Mouse (Mus musculus): ENCODE data around the gene Gpatch1. TPM values are rescaled to one million over a fixed set of nuclear protein-coding genes. Genes with fewer than 3 reads are reported as not detected.

The Gpatch1 gene
- total RNA-seq (2012; rRNA removed) = 10.6 and 11.0 TPM in 2 replicates

GRCm38 (mm10) chr7:35317729-35318609 is at the start of gene Gpatch1:
TSS of gene Gpatch1 (minus strand) at chr7:35318440.
- peak; percentile 90 for DNase-seq (ENCODE audit: low read depth, low spot score)
- in situ Hi-C loops (cut with MboI; ENCODE audit: low sequenced_read_pairs in 2 of 2, unreplicated experiment in 2 of 2) = no loop called here
- peak within 1 kb of the TSS; percentile 96 to 97 for H3K4me3 ChIP-seq (ENCODE audit: insufficient read depth in 1 of 2, low read depth in 1 of 2, low read length in 2 of 2, poor library complexity in 1 of 2, severe bottlenecking in 1 of 2)
- H3K9ac ChIP-seq (ENCODE audit: insufficient read depth, low read depth, low read length, poor library complexity, severe bottlenecking) = peak within 1 kb of the TSS; percentile 86
- peaks cover 1 to 17% of the 10 kb centered on the region in 2 experiments; a peak in 3 of 4 replicates for H3K4me1 ChIP-seq (ENCODE audit: control insufficient read depth in 2 of 2, insufficient read depth in 2 of 2, low read length in 2 of 2, poor library complexity in 1 of 2)
- no peaks in the 10 kb centered on the region for H3K36me3 ChIP-seq (ENCODE audit: control insufficient read depth, insufficient read depth, low read length, poor library complexity, severe bottlenecking)
- peak; percentile 64; the same call in 1 of the 2 replicates for TF ChIP-seq HCFC1 (IDR thresholded peaks at IDR 0.05; ENCODE audit: borderline replicate concordance, insufficient read depth, low read length)
- no peak for TF ChIP-seq MAFK (IDR thresholded peaks at IDR 0.05; ENCODE audit: insufficient read depth, low read depth, low read length)
- H3K27ac ChIP-seq (ENCODE audit: insufficient read depth, low read depth, low read length, poor library complexity, severe bottlenecking) = no peak within 1 kb of the TSS
- H3K9me3 ChIP-seq (ENCODE audit: control insufficient read depth, insufficient read depth, low read depth, low read length) = no peaks in the 10 kb centered on the region

GRCm38 (mm10) chr7:35365161-35365910 is 47.1 kb upstream of the Gpatch1 start:
- no peak for DNase-seq (ENCODE audit: low read depth, low spot score)
- Histone ChIP-seq H3K9me3 (ENCODE audit: control insufficient read depth, insufficient read depth, low read depth, low read length) (no peaks in the 10 kb centered on the region), H3K4me1 (ENCODE audit: control insufficient read depth in 2 of 2, insufficient read depth in 2 of 2, low read length in 2 of 2, poor library complexity in 1 of 2) (peaks cover 2 to 17% of the 10 kb centered on the region in 2 experiments; a peak in 3 of 4 replicates), H3K36me3 (ENCODE audit: control insufficient read depth, insufficient read depth, low read length, poor library complexity, severe bottlenecking) (peaks cover 2% of the 10 kb centered on the region; the same call in 1 of the 2 replicates), H3K4me3 (ENCODE audit: insufficient read depth in 1 of 2, low read depth in 1 of 2, low read length in 2 of 2, poor library complexity in 1 of 2, severe bottlenecking in 1 of 2) (no peak overlapping the region), H3K27ac (ENCODE audit: insufficient read depth, low read depth, low read length, poor library complexity, severe bottlenecking) (no peak overlapping the region), H3K9ac (ENCODE audit: insufficient read depth, low read depth, low read length, poor library complexity, severe bottlenecking) (no peak overlapping the region)
- in situ Hi-C loops (cut with MboI; ENCODE audit: low sequenced_read_pairs in 2 of 2, unreplicated experiment in 2 of 2) = no loop called here
- no peak for TF ChIP-seq ZC3H11A (IDR thresholded peaks at IDR 0.05; ENCODE audit: borderline replicate concordance, low read depth, low read length)
- no peak for TF ChIP-seq ZNF384 (IDR thresholded peaks at IDR 0.05; ENCODE audit: low read depth, low read length)
- no peak for TF ChIP-seq HCFC1 (IDR thresholded peaks at IDR 0.05; ENCODE audit: borderline replicate concordance, insufficient read depth, low read length)
- no peak for TF ChIP-seq CHD2 (IDR thresholded peaks at IDR 0.05; ENCODE audit: low read depth, low read length)
- TF ChIP-seq MAFK (IDR thresholded peaks at IDR 0.05; ENCODE audit: insufficient read depth, low read depth, low read length) = no peak

GRCm38 (mm10) chr7:35362868-35363267 is 44.6 kb upstream of the Gpatch1 start:
- Histone ChIP-seq H3K4me1 (ENCODE audit: control insufficient read depth in 2 of 2, insufficient read depth in 2 of 2, low read length in 2 of 2, poor library complexity in 1 of 2) (peaks cover 2 to 23% of the 10 kb centered on the region in 2 experiments; a peak in 3 of 4 replicates), H3K36me3 (ENCODE audit: control insufficient read depth, insufficient read depth, low read length, poor library complexity, severe bottlenecking) (peaks cover 5% of the 10 kb centered on the region; the same call in 1 of the 2 replicates), H3K9me3 (ENCODE audit: control insufficient read depth, insufficient read depth, low read depth, low read length) (no peaks in the 10 kb centered on the region), H3K9ac (ENCODE audit: insufficient read depth, low read depth, low read length, poor library complexity, severe bottlenecking) (no peak overlapping the region), H3K4me3 (ENCODE audit: insufficient read depth in 1 of 2, low read depth in 1 of 2, low read length in 2 of 2, poor library complexity in 1 of 2, severe bottlenecking in 1 of 2) (no peak overlapping the region), H3K27ac (ENCODE audit: insufficient read depth, low read depth, low read length, poor library complexity, severe bottlenecking) (no peak overlapping the region)
- in situ Hi-C loops (cut with MboI; ENCODE audit: low sequenced_read_pairs in 2 of 2, unreplicated experiment in 2 of 2) = no loop called here
- TF ChIP-seq ZC3H11A (IDR thresholded peaks at IDR 0.05; ENCODE audit: borderline replicate concordance, low read depth, low read length) = no peak
- TF ChIP-seq HCFC1 (IDR thresholded peaks at IDR 0.05; ENCODE audit: borderline replicate concordance, insufficient read depth, low read length) = no peak
- TF ChIP-seq MAFK (IDR thresholded peaks at IDR 0.05; ENCODE audit: insufficient read depth, low read depth, low read length) = no peak
- no peak for TF ChIP-seq ZNF384 (IDR thresholded peaks at IDR 0.05; ENCODE audit: low read depth, low read length)
- TF ChIP-seq CHD2 (IDR thresholded peaks at IDR 0.05; ENCODE audit: low read depth, low read length) = no peak
- no peak for DNase-seq (ENCODE audit: low read depth, low spot score)

GRCm38 (mm10) chr7:35362253-35362652 is 44.0 kb upstream of the Gpatch1 start:
- Histone ChIP-seq H3K27ac (ENCODE audit: insufficient read depth, low read depth, low read length, poor library complexity, severe bottlenecking) (no peak overlapping the region), H3K9ac (ENCODE audit: insufficient read depth, low read depth, low read length, poor library complexity, severe bottlenecking) (no peak overlapping the region), H3K9me3 (ENCODE audit: control insufficient read depth, insufficient read depth, low read depth, low read length) (no peaks in the 10 kb centered on the region), H3K4me1 (ENCODE audit: control insufficient read depth in 2 of 2, insufficient read depth in 2 of 2, low read length in 2 of 2, poor library complexity in 1 of 2) (peaks cover 2 to 23% of the 10 kb centered on the region in 2 experiments; a peak in 3 of 4 replicates), H3K4me3 (ENCODE audit: insufficient read depth in 1 of 2, low read depth in 1 of 2, low read length in 2 of 2, poor library complexity in 1 of 2, severe bottlenecking in 1 of 2) (no peak overlapping the region), H3K36me3 (ENCODE audit: control insufficient read depth, insufficient read depth, low read length, poor library complexity, severe bottlenecking) (peaks cover 5% of the 10 kb centered on the region; the same call in 1 of the 2 replicates)
- in situ Hi-C loops (cut with MboI; ENCODE audit: low sequenced_read_pairs in 2 of 2, unreplicated experiment in 2 of 2) = no loop called here
- TF ChIP-seq CHD2 (IDR thresholded peaks at IDR 0.05; ENCODE audit: low read depth, low read length) = no peak
- TF ChIP-seq MAFK (IDR thresholded peaks at IDR 0.05; ENCODE audit: insufficient read depth, low read depth, low read length) = no peak
- TF ChIP-seq ZC3H11A (IDR thresholded peaks at IDR 0.05; ENCODE audit: borderline replicate concordance, low read depth, low read length) = no peak
- TF ChIP-seq HCFC1 (IDR thresholded peaks at IDR 0.05; ENCODE audit: borderline replicate concordance, insufficient read depth, low read length) = no peak
- TF ChIP-seq ZNF384 (IDR thresholded peaks at IDR 0.05; ENCODE audit: low read depth, low read length) = no peak
- DNase-seq (ENCODE audit: low read depth, low spot score) = no peak

Measured in ES-E14 (cell line).